Mouse (Mus musculus) G1E (cell line): Measurements from ENCODE around the gene Gpr108.

ENCODE experiments used
- CTCF ChIP-seq: IDR thresholded peaks from 2 replicates; pipeline ENCODE4 v1.5.1; 2012; ENCODE audit warnings: low read depth, low read length, inconsistent platforms, mixed read lengths
- GATA1 ChIP-seq: IDR thresholded peaks from 2 replicates; pipeline ENCODE4 v1.6.1; 2012; ENCODE audit warnings: borderline replicate concordance, low read length, inconsistent platforms, mixed read lengths
- GATA2 ChIP-seq: IDR thresholded peaks from 2 replicates; pipeline ENCODE4 v1.6.1; 2012; ENCODE audit warnings: low read depth, low read length, inconsistent platforms, borderline replicate concordance
- POLR2AphosphoS5 ChIP-seq: IDR thresholded peaks from 2 replicates; pipeline ENCODE4 v1.6.1; 2012; ENCODE audit warnings: low read depth, low read length, inconsistent platforms; ENCODE audit not compliant: insufficient replicate concordance
- TAL1 ChIP-seq: conservative IDR thresholded peaks from 2 replicates; pipeline ENCODE4 v1.6.1; 2012; ENCODE audit warnings: low read depth, low read length, inconsistent platforms, mixed read lengths

DNA sequence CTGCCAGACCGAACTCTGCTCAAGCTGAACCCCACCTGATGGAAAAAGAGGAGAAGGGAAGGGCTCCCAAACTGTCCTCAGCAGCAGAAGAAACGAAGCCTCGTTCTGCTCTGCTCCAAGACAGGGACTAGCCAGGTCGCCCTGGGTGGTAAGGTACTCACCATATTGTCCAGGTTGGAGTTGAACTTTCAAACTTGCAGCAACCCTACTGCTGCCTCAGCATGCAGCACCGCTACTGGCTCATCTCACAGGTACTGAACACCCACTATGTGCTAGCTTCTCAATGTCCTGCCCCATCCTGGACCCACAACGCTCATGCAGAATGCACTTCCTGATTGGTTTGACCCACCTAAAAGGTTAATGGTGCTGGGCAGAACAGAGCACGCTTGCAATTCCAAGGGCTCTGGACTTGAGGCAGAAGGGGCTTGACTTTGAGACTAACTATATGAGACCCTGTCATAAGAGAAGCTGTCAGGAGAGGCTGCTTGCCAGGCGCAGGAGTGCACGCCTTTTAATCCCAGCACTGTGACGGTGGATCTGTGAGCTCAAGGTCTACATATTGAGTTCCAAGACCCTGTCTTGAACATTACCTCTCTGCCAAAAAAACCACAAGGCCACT lies 2.8 kb downstream of the Gpr108 start:
- TF ChIP-seq CTCF (no peak), TAL1 (no peak), GATA1 (no peak), GATA2 (no peak), POLR2AphosphoS5 (no peak)
